Mouse (Mus musculus): ENCODE measurements around the gene Ostn.

DNA sequence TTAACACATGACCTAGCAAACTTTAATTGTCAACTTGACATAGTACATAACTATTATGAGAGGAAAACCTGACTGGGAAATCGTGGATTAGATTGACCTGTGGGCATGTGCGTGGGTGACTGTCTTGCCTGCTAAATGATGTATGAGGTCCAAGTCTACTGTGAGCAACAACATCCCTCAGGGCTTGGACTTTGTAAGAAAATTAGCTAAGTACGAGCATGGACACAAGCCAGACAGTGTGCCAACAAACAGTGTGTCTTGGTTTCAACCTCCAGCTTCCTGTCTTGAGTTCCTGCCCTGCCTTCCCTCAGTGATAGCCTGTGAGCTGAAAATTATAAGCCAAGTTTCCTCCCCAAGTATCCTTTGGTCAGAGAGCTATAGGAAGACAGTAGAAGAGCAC is 40.2 kb downstream of the Ostn start:
- TF ChIP-seq POLR2A (IDR thresholded peaks at IDR 0.05; ENCODE audit: extremely low read depth, insufficient read depth, low read length) (no peak), CTCF (IDR thresholded peaks at IDR 0.05; ENCODE audit: low read depth, low read length) (no peak)
